Mouse (Mus musculus) hindbrain, embryonic 12.5 days (tissue): ENCODE measurements at regions not wholly inside any gene's neighbourhood (a gene's known extent, or its start where the extent isn't known, plus 50 kb on each side); places are given as distances from the start of the nearest gene placed in this dataset.

Experiments used
- ATAC-seq: fragments of 200-750 bp; cut with Nextera tagmentation; 2 replicates; pipeline ENCODE4 v1.8.0; 2017; ENCODE audit warnings: moderate TSS enrichment; ENCODE audit not compliant: low FRiP score
- H3K27ac ChIP-seq: fragments of 300-500 bp; sonication (generic); 2 replicates; pipeline ENCODE4 v1.5.1; 2016; ENCODE audit warnings: mild to moderate bottlenecking
- H3K27me3 ChIP-seq: fragments of 300-500 bp; sonication (generic); 2 replicates; pipeline ENCODE4 v1.6.1; 2016; ENCODE audit warnings: mild to moderate bottlenecking
- H3K36me3 ChIP-seq: fragments of 300-500 bp; sonication (generic); 2 replicates; pipeline ENCODE4 v1.6.1; 2016; ENCODE audit warnings: mild to moderate bottlenecking
- H3K4me1 ChIP-seq: fragments of 300-500 bp; sonication (generic); 2 replicates; pipeline ENCODE4 v1.6.1; 2016
- H3K4me2 ChIP-seq: fragments of 300-500 bp; sonication (generic); replicated peaks from 2 replicates; pipeline ENCODE4 v1.6.1; 2016; ENCODE audit warnings: mild to moderate bottlenecking
- H3K4me3 ChIP-seq: fragments of 300-500 bp; sonication (generic); 2 replicates; pipeline ENCODE4 v1.5.1; 2016; ENCODE audit warnings: mild to moderate bottlenecking
- H3K9ac ChIP-seq: fragments of 300-500 bp; sonication (generic); 2 replicates; pipeline ENCODE4 v1.6.1; 2016; ENCODE audit warnings: mild to moderate bottlenecking, moderate library complexity
- H3K9me3 ChIP-seq: fragments of 300-500 bp; sonication (generic); replicated peaks from 2 replicates; pipeline ENCODE4 v1.6.1; 2016; ENCODE audit warnings: mild to moderate bottlenecking
- WGBS: fragments of 180-500 bp; shearing (Covaris S2); methylation state at CpG from one replicate; pipeline ENCODE4 v1.1.7; 2016; 5-methylcytosine and 5-hydroxymethylcytosine counted together

GRCm38 (mm10) chr6:117110291-117110690 lies 58.0 kb upstream of the Cxcl12 start:
- no peaks in the 10 kb centered on the region for H3K36me3 ChIP-seq
- H3K27me3 ChIP-seq, result no peaks in the 10 kb centered on the region
- no peak overlapping the region for H3K4me2 ChIP-seq
- H3K27ac ChIP-seq, result no peak overlapping the region
- H3K9me3 ChIP-seq, result no peaks in the 10 kb centered on the region
- no peak for ATAC-seq
- no peak overlapping the region for H3K9ac ChIP-seq
- 72% methylated on average over 3 of the region's 3 CpGs for WGBS
- peaks cover 3% of the 10 kb centered on the region; the same call in 1 of the 2 replicates for H3K4me1 ChIP-seq
- H3K4me3 ChIP-seq, result no peak overlapping the region

- H3K9ac ChIP-seq, result no peak overlapping the region
- no peaks in the 10 kb centered on the region for H3K9me3 ChIP-seq
- H3K4me1 ChIP-seq, result no peaks in the 10 kb centered on the region; the same call in 1 of the 2 replicates
- no peaks in the 10 kb centered on the region for H3K36me3 ChIP-seq
- 68% methylated on average over 8 of the region's 8 CpGs for WGBS
- no peak for ATAC-seq
- H3K4me3 ChIP-seq, result no peak overlapping the region
- no peak overlapping the region for H3K27ac ChIP-seq
- H3K4me2 ChIP-seq, result no peak overlapping the region
- H3K27me3 ChIP-seq, result no peaks in the 10 kb centered on the region
Observed at GRCm38 (mm10) chr6:117114859-117115258, 53.5 kb upstream of the Cxcl12 start.

- no peak for ATAC-seq
Observed at GRCm38 (mm10) chr6:117118081-117118480, 50.3 kb upstream of the Cxcl12 start.

More at GRCm38 (mm10) chr6:117118081-117118480, 50.3 kb upstream of the Cxcl12 start:
- Histone ChIP-seq H3K27ac (no peak overlapping the region), H3K9me3 (no peaks in the 10 kb centered on the region), H3K4me2 (no peak overlapping the region), H3K27me3 (no peaks in the 10 kb centered on the region), H3K9ac (no peak overlapping the region), H3K4me1 (no peaks in the 10 kb centered on the region), H3K36me3 (no peaks in the 10 kb centered on the region), H3K4me3 (no peak overlapping the region)
- 88% methylated on average over 3 of the region's 3 CpGs for WGBS
